Mouse (Mus musculus): ENCODE data around the gene Cope. TPM values are rescaled to one million over a fixed set of nuclear protein-coding genes. Genes with fewer than 3 reads are reported as not detected.

The Cope gene
- polyA plus RNA-seq, 1 experiment from 2014 or later = 268 TPM

DNA sequence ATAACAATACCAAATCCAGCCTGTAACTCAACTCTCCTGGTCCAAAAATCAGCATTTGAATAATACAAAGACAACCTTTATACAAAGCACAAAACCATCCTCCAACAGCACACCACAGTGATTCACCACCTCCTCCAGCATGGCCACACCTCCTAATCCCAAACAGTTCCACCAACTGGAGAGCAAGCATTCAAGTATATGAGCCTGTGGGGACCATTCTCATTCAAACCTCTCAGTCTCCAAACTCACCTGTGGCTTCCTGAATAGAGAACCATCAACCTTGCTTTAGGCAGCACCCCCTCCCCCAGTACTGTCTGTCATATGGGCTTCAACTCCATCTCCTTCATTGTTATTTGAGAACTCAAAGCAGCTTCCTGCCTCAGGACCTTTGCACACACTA, 28.0 kb upstream of the Cope start:
- no peak overlapping the region for H3K9ac ChIP-seq (ENCODE audit: low read depth, low read length)
- H3K27ac ChIP-seq (ENCODE audit: low read length) = no peak overlapping the region
- H3K9me3 ChIP-seq (replicated peaks; ENCODE audit: control insufficient read depth, low read length, poor library complexity, severe bottlenecking) = no peaks in the 10 kb centered on the region
- H3K4me2 ChIP-seq (ENCODE audit: low read length) = no peak overlapping the region
- no peak overlapping the region for H3K4me3 ChIP-seq (ENCODE audit: low read depth, low read length)
- H3K4me1 ChIP-seq (ENCODE audit: control insufficient read depth, insufficient read depth, low read length) = no peaks in the 10 kb centered on the region
- H3K36me3 ChIP-seq (ENCODE audit: control insufficient read depth, insufficient read depth, low read length) = no peaks in the 10 kb centered on the region
- ATAC-seq = no peak
- H3K27me3 ChIP-seq (ENCODE audit: control insufficient read depth, insufficient read depth, low read depth, low read length) = no peaks in the 10 kb centered on the region

DNA sequence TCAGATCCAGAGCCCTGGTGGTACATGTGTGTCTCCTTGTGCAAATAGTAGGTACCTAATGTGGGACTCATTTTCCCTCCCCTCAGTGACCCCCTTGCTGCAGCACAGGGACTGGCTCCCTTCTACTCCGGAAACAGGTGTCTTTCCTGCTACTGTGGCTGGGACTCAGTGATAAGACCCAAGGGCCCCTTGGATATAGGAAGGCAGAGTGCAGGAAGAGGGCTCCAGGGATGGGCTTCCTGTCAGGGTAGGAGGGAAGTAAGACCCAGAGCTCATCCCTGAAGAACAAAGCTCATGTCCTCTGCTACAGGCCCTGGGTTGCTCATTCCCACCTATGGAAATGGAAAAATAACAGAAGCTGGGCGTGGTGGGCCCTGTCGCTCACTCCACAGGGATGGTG, 25.8 kb upstream of the Cope start:
- H3K4me2 ChIP-seq (ENCODE audit: low read length) = no peak overlapping the region
- no peak overlapping the region for H3K9ac ChIP-seq (ENCODE audit: low read depth, low read length)
- no peaks in the 10 kb centered on the region for H3K27me3 ChIP-seq (ENCODE audit: control insufficient read depth, insufficient read depth, low read depth, low read length)
- H3K4me1 ChIP-seq (ENCODE audit: control insufficient read depth, insufficient read depth, low read length) = no peaks in the 10 kb centered on the region
- WGBS = 86% methylated on average over 3 of the region's 3 CpGs
- no peaks in the 10 kb centered on the region for H3K36me3 ChIP-seq (ENCODE audit: control insufficient read depth, insufficient read depth, low read length)
- no peak for ATAC-seq
- no peak overlapping the region for H3K4me3 ChIP-seq (ENCODE audit: low read depth, low read length)
- H3K27ac ChIP-seq (ENCODE audit: low read length) = no peak overlapping the region
- no peaks in the 10 kb centered on the region for H3K9me3 ChIP-seq (replicated peaks; ENCODE audit: control insufficient read depth, low read length, poor library complexity, severe bottlenecking)

GRCm38 (mm10) chr8:70278175-70278574, 24.1 kb upstream of the Cope start:
- Histone ChIP-seq H3K4me3 (ENCODE audit: low read depth, low read length) (no peak overlapping the region), H3K27me3 (ENCODE audit: control insufficient read depth, insufficient read depth, low read depth, low read length) (no peaks in the 10 kb centered on the region), H3K36me3 (ENCODE audit: control insufficient read depth, insufficient read depth, low read length) (no peaks in the 10 kb centered on the region), H3K4me1 (ENCODE audit: control insufficient read depth, insufficient read depth, low read length) (peaks cover 4% of the 10 kb centered on the region), H3K27ac (ENCODE audit: low read length) (no peak overlapping the region), H3K9me3 (replicated peaks; ENCODE audit: control insufficient read depth, low read length, poor library complexity, severe bottlenecking) (no peaks in the 10 kb centered on the region), H3K9ac (ENCODE audit: low read depth, low read length) (no peak overlapping the region), H3K4me2 (ENCODE audit: low read length) (no peak overlapping the region)
- 70% methylated on average over 15 of the region's 15 CpGs for WGBS
- no peak for ATAC-seq

- no peaks in the 10 kb centered on the region for H3K36me3 ChIP-seq (ENCODE audit: control insufficient read depth, insufficient read depth, low read length)
- H3K9ac ChIP-seq (ENCODE audit: low read depth, low read length) = no peak overlapping the region
- peaks cover 9% of the 10 kb centered on the region for H3K4me1 ChIP-seq (ENCODE audit: control insufficient read depth, insufficient read depth, low read length)
- H3K4me2 ChIP-seq (ENCODE audit: low read length) = no peak overlapping the region
- no peaks in the 10 kb centered on the region for H3K27me3 ChIP-seq (ENCODE audit: control insufficient read depth, insufficient read depth, low read depth, low read length)
- WGBS = 73% methylated on average over 8 of the region's 8 CpGs
- no peaks in the 10 kb centered on the region for H3K9me3 ChIP-seq (replicated peaks; ENCODE audit: control insufficient read depth, low read length, poor library complexity, severe bottlenecking)
- no peak overlapping the region for H3K27ac ChIP-seq (ENCODE audit: low read length)
- H3K4me3 ChIP-seq (ENCODE audit: low read depth, low read length) = no peak overlapping the region
- no peak for ATAC-seq
These were observed 23.1 kb upstream of the Cope start for GRCm38 (mm10) chr8:70279266-70279665.

- 32% methylated on average over 3 of the region's 3 CpGs for WGBS
- H3K36me3 ChIP-seq (ENCODE audit: control insufficient read depth, insufficient read depth, low read length) = peaks cover 1% of the 10 kb centered on the region; the same call in 1 of the 2 replicates
- H3K4me3 ChIP-seq (ENCODE audit: low read depth, low read length) = no peak overlapping the region
- no peak overlapping the region for H3K27ac ChIP-seq (ENCODE audit: low read length)
- no peaks in the 10 kb centered on the region for H3K27me3 ChIP-seq (ENCODE audit: control insufficient read depth, insufficient read depth, low read depth, low read length)
- no peak overlapping the region for H3K4me2 ChIP-seq (ENCODE audit: low read length)
- H3K4me1 ChIP-seq (ENCODE audit: control insufficient read depth, insufficient read depth, low read length) = peaks cover 13% of the 10 kb centered on the region
- no peaks in the 10 kb centered on the region for H3K9me3 ChIP-seq (replicated peaks; ENCODE audit: control insufficient read depth, low read length, poor library complexity, severe bottlenecking)
- ATAC-seq = no peak
- no peak overlapping the region for H3K9ac ChIP-seq (ENCODE audit: low read depth, low read length)
These were observed 21.3 kb upstream of the Cope start for GRCm38 (mm10) chr8:70281001-70281400.

GRCm38 (mm10) chr8:70282603-70283135, 19.6 kb upstream of the Cope start, which contains the start of gene Homer3:
Gene Homer3, plus strand, starts transcription at chr8:70282827.
- Histone ChIP-seq H3K9me3 (replicated peaks; ENCODE audit: control insufficient read depth, low read length, poor library complexity, severe bottlenecking) (no peaks in the 10 kb centered on the region), H3K36me3 (ENCODE audit: control insufficient read depth, insufficient read depth, low read length) (peaks cover 11% of the 10 kb centered on the region; the same call in 1 of the 2 replicates), H3K4me1 (ENCODE audit: control insufficient read depth, insufficient read depth, low read length) (peaks cover 13% of the 10 kb centered on the region), H3K9ac (ENCODE audit: low read depth, low read length) (peak within 1 kb of the TSS; percentile 82), H3K27me3 (ENCODE audit: control insufficient read depth, insufficient read depth, low read depth, low read length) (no peaks in the 10 kb centered on the region), H3K4me3 (ENCODE audit: low read depth, low read length) (peak within 1 kb of the TSS; percentile 66), H3K4me2 (ENCODE audit: low read length) (peak within 1 kb of the TSS; percentile 84), H3K27ac (ENCODE audit: low read length) (peak within 1 kb of the TSS; percentile 50)
- ATAC-seq = peak; percentile 85
- WGBS = 1% methylated on average over 35 of the region's 36 CpGs

DNA sequence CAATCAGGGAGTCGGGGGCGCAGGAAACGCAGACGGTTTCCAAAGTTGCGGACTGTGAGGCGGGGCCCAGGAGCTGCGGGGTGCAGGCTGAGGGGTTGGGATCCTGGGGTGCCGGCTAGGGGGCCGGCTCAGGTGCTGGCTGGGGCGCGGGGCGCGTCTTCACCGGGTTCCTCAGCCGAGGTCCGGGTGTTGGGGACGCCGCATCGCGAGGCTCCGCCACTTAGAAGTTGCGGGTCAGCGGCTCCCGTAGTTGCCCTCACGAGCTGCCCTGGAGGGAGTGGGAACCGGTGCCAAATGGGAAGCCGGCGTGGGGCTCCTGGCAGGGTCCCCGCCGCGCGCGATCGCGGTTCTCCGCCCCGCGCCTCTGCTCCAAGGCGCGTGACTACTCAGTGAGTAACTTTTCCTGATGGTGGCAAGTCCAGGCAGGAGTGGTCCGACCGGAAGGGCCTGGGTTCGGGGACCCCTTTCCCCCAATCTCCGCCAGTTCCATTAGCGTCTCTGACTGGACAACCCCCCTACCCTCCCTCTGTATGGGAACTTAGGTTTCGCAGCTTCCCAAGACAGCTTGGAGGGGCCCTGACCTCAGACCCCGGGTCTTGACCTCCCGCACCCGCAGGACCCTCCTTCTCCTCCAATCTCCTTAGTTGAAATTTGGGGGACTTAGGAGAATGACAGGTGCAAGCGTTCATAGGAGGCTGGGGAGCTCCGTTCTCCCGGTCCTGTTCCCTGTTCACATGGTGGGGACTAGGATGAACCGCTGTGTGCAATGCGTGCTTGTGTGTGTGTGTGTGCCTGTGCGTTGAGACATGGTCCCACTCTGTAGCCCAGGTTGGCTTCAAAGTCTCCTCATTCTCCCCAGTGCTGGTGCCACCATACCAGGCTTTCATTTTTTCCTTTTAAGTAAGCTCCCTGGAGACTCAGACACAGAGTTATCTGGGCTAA, 18.9 kb upstream of the Cope start:
- Histone ChIP-seq H3K9ac (ENCODE audit: low read depth, low read length) (peak overlapping the region; percentile 82), H3K4me2 (ENCODE audit: low read length) (peak overlapping the region; percentile 84), H3K27me3 (ENCODE audit: control insufficient read depth, insufficient read depth, low read depth, low read length) (no peaks in the 10 kb centered on the region), H3K27ac (ENCODE audit: low read length) (peak overlapping the region; percentile 50), H3K4me1 (ENCODE audit: control insufficient read depth, insufficient read depth, low read length) (peaks cover 13% of the 10 kb centered on the region), H3K9me3 (replicated peaks; ENCODE audit: control insufficient read depth, low read length, poor library complexity, severe bottlenecking) (no peaks in the 10 kb centered on the region), H3K36me3 (ENCODE audit: control insufficient read depth, insufficient read depth, low read length) (peaks cover 12% of the 10 kb centered on the region; the same call in 1 of the 2 replicates), H3K4me3 (ENCODE audit: low read depth, low read length) (peak overlapping the region; percentile 66)
- peak; percentile 63 for ATAC-seq
- 1% methylated on average over 55 of the region's 55 CpGs for WGBS

DNA sequence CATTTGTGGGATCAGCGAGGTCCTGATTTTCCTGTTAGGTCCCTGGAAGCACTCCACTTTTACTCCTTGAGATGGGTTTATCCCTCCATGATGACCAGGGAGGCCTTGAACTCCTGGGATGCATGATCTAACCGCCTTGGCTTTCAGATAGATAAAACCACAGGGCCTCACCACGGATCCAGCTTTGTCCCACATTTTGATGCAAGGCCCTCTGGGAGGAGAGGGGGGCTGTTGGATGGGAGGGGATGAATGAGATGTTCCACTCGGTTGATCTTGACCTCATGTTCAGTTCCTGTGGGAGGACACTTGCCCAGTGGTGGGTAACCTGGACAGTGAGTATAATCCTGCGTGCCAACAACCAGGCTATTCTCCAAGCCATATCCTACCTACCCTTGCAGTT, 17.9 kb upstream of the Cope start:
- WGBS = 59% methylated on average over 5 of the region's 5 CpGs
- no peak for ATAC-seq
- H3K4me2 ChIP-seq (ENCODE audit: low read length) = peak overlapping the region; percentile 3; the same call in 1 of the 2 replicates

DNA sequence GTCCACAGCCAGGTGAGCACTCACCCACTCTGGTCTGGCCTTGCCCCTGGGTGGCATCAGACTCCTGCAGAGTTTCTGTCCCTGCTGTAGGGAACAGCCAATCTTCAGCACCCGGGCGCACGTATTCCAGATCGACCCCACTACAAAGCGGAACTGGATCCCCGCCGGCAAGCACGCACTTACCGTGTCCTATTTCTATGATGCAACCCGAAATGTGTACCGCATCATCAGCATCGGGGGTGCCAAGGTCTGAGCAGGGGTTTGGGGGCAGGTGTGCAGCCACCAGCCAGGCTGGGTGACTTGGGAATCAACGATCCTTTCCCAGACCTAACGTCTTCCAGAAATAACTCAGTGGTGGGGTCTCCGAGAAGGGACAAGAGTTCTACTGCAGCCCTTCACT, 17.0 kb upstream of the Cope start:
- H3K4me2 ChIP-seq (ENCODE audit: low read length) = no peak overlapping the region
- H3K4me1 ChIP-seq (ENCODE audit: control insufficient read depth, insufficient read depth, low read length) = peaks cover 13% of the 10 kb centered on the region
- H3K27ac ChIP-seq (ENCODE audit: low read length) = no peak overlapping the region
- H3K36me3 ChIP-seq (ENCODE audit: control insufficient read depth, insufficient read depth, low read length) = peaks cover 12% of the 10 kb centered on the region; the same call in 1 of the 2 replicates
- no peaks in the 10 kb centered on the region for H3K27me3 ChIP-seq (ENCODE audit: control insufficient read depth, insufficient read depth, low read depth, low read length)
- ATAC-seq = no peak
- H3K9me3 ChIP-seq (replicated peaks; ENCODE audit: control insufficient read depth, low read length, poor library complexity, severe bottlenecking) = no peaks in the 10 kb centered on the region
- no peak overlapping the region for H3K9ac ChIP-seq (ENCODE audit: low read depth, low read length)
- H3K4me3 ChIP-seq (ENCODE audit: low read depth, low read length) = no peak overlapping the region
- 97% methylated on average over 15 of the region's 15 CpGs for WGBS

More for the DNA sequence above, 17.9 kb upstream of the Cope start:
- Histone ChIP-seq H3K4me1 (ENCODE audit: control insufficient read depth, insufficient read depth, low read length) (peaks cover 13% of the 10 kb centered on the region), H3K9ac (ENCODE audit: low read depth, low read length) (no peak overlapping the region), H3K36me3 (ENCODE audit: control insufficient read depth, insufficient read depth, low read length) (peaks cover 12% of the 10 kb centered on the region; the same call in 1 of the 2 replicates), H3K27ac (ENCODE audit: low read length) (no peak overlapping the region), H3K9me3 (replicated peaks; ENCODE audit: control insufficient read depth, low read length, poor library complexity, severe bottlenecking) (no peaks in the 10 kb centered on the region), H3K27me3 (ENCODE audit: control insufficient read depth, insufficient read depth, low read depth, low read length) (no peaks in the 10 kb centered on the region), H3K4me3 (ENCODE audit: low read depth, low read length) (no peak overlapping the region)
